ENCODE assay signal across 8 mouse cellular contexts in the genomic region with DNA sequence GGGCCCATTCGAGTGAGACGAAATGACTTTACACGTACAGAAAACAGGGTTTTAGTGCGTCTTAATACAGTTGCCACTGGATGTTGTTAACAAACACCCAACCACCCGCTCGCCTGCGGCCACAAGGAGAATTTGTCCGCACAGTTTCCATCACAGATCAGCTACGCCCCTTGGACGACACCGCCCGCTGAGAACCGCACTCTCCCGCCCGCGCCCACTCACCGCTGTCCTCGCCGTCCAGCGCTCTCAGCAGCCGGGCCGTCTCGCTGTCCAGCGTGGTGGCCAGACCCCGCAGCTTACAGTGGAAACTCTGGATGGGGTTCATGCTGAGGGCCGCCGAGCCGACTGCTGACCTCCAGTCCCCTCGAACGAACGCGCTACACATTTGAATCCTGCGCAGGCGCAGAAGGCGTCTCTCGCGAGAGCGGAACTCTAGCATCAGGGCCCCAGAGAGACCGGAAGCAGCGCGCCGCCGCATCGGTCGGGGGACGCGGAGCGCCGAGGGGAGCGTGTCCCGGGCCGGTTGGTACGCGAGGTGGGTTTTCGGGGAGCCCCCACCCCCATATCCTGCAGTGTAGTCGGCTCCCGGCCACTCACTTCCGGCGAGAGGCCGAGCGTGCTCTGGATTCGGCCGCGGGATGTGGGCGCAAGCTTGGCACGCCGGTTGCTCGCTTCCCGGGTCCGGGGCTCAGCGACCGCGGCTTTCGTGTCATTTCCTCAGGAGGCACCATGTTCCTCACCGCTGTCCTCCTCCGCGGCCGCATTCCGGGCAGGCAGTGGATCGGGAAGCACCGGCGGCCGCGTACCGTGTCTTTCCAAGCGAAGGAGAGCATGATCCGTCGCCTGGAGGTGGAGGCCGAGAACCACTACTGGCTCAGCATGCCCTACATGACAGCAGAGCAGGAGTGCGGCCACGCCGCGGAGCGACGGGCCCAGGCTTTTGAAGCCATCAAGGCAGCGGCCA. TPM values are rescaled to one million over a fixed set of nuclear protein-coding genes. Genes with fewer than 3 reads are reported as not detected.
A peak's percentile ranks its signal among the peaks of the same experiment; 100 is the strongest.
DNase-seq lines count a peak whose midpoint lies in the region; ATAC-seq and TF ChIP-seq lines count a peak whose summit lies in the region.

Gene Ska3, minus strand, starts transcription at position 398 of the 964 bp plus-strand sequence.
Gene Mrpl57, plus strand, starts transcription at position 447 of the 964 bp plus-strand sequence.

- peak within 1 kb of the TSS; percentile 82 for H3K27ac ChIP-seq in cortical plate, adult 2 months (ENCODE audit: insufficient read depth, low read length)

- no peak for TF ChIP-seq CTCF in cortical plate, adult 2 months (IDR thresholded peaks at IDR 0.05; ENCODE audit: extremely low read depth, insufficient read depth, low read length)

- H3K4me3 ChIP-seq in cortical plate, adult 2 months (ENCODE audit: insufficient read depth, low read length) = peak within 1 kb of the TSS; percentile 47

- peak; percentile 67 for TF ChIP-seq POLR2A in cortical plate, adult 2 months (IDR thresholded peaks at IDR 0.05; ENCODE audit: extremely low read depth, insufficient read depth, low read length)

- intact Hi-C loops in left cerebral cortex, postnatal 10 days (cut with DNase I) = no loop called here

- DNase-seq in gastrocnemius, postnatal 10 days = peak; percentile 95
- peak; percentile 89 to 95 for DNase-seq in left cerebral cortex, postnatal 10 days (ENCODE audit: extremely low spot score in 1 of 2, low spot score in 2 of 2)
- DNase-seq in right cerebral cortex, postnatal 25 days = peak; percentile 90
- peak; percentile 89 to 95 for DNase-seq in urinary bladder, postnatal 4 days (ENCODE audit: low spot score in 2 of 2)

- H3K4me1 ChIP-seq in cortical plate, adult 2 months (ENCODE audit: control insufficient read depth, insufficient read depth, low read length) = peaks cover 3% of the 10 kb centered on the region; the same call in 1 of the 2 replicates

- ATAC-seq in activated CD4-positive, CD25-positive, alpha-beta regulatory T cell, adult 4 months = peak; percentile 77
- ATAC-seq in inflammation-experienced regulatory T-cells, adult 6 months = peak; percentile 89
- ATAC-seq in megakaryocyte-erythroid progenitor cell, adult 5-6 weeks (replicated peaks; ENCODE audit: low FRiP score, low TSS enrichment, poor library complexity, severe bottlenecking) = peak; percentile 90

RNA-seq across cellular contexts. Expression of gene Ska3, which starts in this region (rescaled TPM):
- polyA plus RNA-seq in activated CD4-positive, CD25-positive, alpha-beta regulatory T cell, adult 4 months (2017; shearing (Covaris generic)) = 1 to 10 TPM; 6.5 to 6.9 TPM
- 0.62 and 0.67 TPM in 2 replicates for polyA plus RNA-seq in cortical plate, adult 2 months (2012; rRNA removed)
- total RNA-seq in gastrocnemius, postnatal 10 days (2021) = 1 to 10 TPM; 2.3 to 3.0 TPM
- polyA plus RNA-seq in inflammation-experienced regulatory T-cells, adult 6 months (2017; shearing (Covaris generic)) = 10 to 100 TPM in 1 of 3 experiments, 1 to 10 TPM in 2; 2.4 to 22.5 (median 3.3) TPM
- 1 to 10 TPM; 1.8 to 2.1 TPM for total RNA-seq in left cerebral cortex, postnatal 10 days (2021)
- 20.4 and 27.5 TPM in 2 replicates for total RNA-seq in megakaryocyte-erythroid progenitor cell, adult 5-6 weeks (2014; fragmentation: Nextera tagmentation)
- 23.6 and 26.2 TPM in 2 replicates for total RNA-seq in megakaryocyte-erythroid progenitor cell, adult 5-6 weeks (2017)

RNA-seq across cellular contexts. Expression of gene Mrpl57, which starts in this region (rescaled TPM):
- polyA plus RNA-seq in activated CD4-positive, CD25-positive, alpha-beta regulatory T cell, adult 4 months (2017; shearing (Covaris generic)) = 100 to 1,000 TPM; 116 to 117 TPM
- polyA plus RNA-seq in cortical plate, adult 2 months (2012; rRNA removed) = 61.4 and 65.6 TPM in 2 replicates
- total RNA-seq in gastrocnemius, postnatal 10 days (2021) = 10 to 100 TPM; 65.1 to 77.2 TPM
- polyA plus RNA-seq in inflammation-experienced regulatory T-cells, adult 6 months (2017; shearing (Covaris generic)) = 100 to 1,000 TPM in 2 of 3 experiments, 10 to 100 TPM in 1; 88.4 to 144 (median 106) TPM
- total RNA-seq in left cerebral cortex, postnatal 10 days (2021) = 10 to 100 TPM; 80.9 to 86.9 TPM
- total RNA-seq in megakaryocyte-erythroid progenitor cell, adult 5-6 weeks (2014; fragmentation: Nextera tagmentation) = 85.5 and 155 TPM in 2 replicates
- 70.6 and 73.8 TPM in 2 replicates for total RNA-seq in megakaryocyte-erythroid progenitor cell, adult 5-6 weeks (2017)

Comparison
In these comparisons a context has a peak if more than half of its experiments do, and no peak if none do; other contexts are left out.
1. Peak in every context shown above with its lines: DNase-seq, ATAC-seq, H3K4me3 ChIP-seq and H3K27ac ChIP-seq.
2. RNA of gene Ska3 (total RNA-seq): 20.4 to 27.5 TPM in megakaryocyte-erythroid progenitor cell, adult 5-6 weeks; 2.3 to 3.0 TPM in gastrocnemius, postnatal 10 days and 1.8 to 2.1 TPM in left cerebral cortex, postnatal 10 days; every median in the first group is over 4 times any median in the second.